Mouse (Mus musculus) CD4-positive, CD25-positive, alpha-beta regulatory T cell, adult 2 months (primary cell): ENCODE results near the gene Aplp1.
A peak's percentile ranks its signal among the peaks of the same experiment; 100 is the strongest.
"Not testable (repeated sequence)": the region's sequence is repeated elsewhere in the genome, so short reads cannot be mapped to it uniquely, and the experiment has no call there.

ENCODE experiments used
- DNase-seq: peaks from one replicate; pipeline ENCODE4 v3.0.0-alpha.2; 2012; ENCODE audit warnings: low read depth, low spot score

Aplp1 gene

DNA sequence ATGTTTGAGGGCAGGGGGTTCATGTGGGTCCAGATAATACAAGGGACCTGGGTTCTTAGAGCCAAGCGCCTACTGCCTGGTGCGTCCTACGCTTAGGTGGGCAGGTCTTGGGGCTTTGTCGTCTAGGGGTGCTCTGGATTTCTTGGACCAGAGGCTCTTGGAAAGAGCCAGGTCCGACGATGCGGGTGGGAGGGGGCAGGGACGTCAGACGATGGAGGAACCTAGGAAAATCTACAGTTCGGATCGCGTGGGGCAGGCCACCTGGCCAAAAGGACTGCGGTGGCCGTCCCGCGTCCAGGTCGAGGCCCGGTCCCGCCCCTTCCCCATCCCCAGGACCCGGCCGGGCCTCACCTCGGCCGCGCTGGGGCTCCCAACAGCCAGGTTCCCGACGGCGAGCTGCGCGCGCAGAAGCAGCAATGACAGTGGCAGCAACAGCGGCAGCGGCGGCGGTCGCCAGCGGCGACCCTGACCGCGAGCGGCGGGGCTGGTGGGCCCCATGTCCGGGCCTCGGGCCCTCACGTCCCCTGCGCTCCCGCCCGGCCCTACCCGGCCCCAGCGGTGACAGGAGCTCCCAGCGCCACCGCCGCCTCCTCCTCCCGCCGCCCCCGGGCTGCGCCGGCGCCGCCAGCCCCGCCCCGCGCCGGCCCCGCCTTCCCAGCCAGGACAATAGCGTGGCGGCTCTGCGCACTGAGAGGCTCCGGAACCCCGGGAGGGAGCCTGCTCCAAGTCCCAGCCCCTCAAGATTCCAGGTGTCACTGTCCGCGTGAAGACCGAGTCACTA is at the start of gene Aplp1:
Aplp1 (minus strand) TSS at position 565 of the 781 bp plus-strand sequence.
- peak; percentile 80 for DNase-seq

DNA sequence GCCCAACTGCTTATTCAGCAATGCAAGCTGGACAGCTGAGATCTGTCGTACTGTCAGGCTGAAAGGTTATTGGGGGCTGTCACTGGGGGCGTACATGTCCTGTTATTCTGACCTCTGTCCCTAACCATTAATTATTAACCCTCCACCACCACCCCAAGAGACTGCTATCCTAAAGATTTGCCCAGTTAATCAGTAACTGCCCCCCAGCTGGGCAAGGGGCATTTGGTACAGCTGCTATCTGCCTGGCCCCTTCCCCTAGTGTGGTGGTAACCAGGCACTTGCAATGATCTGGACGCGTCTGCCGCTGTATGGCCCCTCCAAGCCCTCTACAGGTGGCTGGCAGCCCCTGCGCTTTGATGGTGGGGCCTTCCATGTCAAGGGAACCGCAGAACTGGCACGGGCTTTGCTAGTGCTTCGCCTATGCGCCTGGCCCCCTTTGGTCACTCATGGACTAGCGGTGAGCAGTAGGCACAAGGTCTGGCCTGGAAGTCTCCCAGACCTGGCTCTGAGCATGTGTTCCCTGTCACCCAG is 48.1 kb upstream of the Aplp1 start, which contains the start of gene Prodh2:
Prodh2 (plus strand) TSS at position 222 of the 531 bp plus-strand sequence.
- DNase-seq = no peak

DNA sequence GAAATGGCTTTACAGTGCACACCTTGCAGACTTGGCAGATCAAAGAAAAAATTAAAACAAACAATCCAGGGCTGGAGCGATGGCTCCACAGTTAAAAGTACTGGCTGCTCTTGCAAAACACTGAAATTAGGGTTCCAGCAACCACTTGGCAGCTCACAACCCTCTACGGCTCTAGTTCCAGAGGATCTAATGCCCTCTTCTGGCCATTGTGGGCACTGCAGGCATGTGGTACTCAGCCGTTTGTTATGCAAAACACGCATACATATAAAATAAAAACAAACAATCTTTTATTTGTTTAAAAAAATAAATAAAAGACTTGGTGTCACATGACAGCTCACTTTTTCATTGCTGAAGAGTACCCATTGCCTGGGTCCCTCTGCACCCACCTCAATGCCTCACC is 47.4 kb upstream of the Aplp1 start:
- peak; percentile 86 for DNase-seq

DNA sequence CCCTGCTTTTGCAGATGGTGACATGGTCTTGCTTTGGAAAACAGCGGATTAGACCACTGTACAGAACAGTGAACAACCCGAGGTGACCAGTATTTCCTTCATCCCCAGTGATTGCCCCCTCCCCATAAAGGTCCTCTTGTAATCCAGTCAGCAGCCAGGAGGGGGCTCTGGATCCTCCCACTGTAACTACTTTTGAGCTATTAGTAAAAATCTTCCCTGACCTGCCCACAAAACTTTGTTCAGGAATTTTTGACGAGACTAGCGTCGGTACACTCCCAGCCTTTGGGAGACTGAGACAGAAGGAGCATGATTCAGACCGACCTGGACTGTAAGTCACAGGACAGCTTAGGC is 45.6 kb upstream of the Aplp1 start:
- DNase-seq = no peak

DNA sequence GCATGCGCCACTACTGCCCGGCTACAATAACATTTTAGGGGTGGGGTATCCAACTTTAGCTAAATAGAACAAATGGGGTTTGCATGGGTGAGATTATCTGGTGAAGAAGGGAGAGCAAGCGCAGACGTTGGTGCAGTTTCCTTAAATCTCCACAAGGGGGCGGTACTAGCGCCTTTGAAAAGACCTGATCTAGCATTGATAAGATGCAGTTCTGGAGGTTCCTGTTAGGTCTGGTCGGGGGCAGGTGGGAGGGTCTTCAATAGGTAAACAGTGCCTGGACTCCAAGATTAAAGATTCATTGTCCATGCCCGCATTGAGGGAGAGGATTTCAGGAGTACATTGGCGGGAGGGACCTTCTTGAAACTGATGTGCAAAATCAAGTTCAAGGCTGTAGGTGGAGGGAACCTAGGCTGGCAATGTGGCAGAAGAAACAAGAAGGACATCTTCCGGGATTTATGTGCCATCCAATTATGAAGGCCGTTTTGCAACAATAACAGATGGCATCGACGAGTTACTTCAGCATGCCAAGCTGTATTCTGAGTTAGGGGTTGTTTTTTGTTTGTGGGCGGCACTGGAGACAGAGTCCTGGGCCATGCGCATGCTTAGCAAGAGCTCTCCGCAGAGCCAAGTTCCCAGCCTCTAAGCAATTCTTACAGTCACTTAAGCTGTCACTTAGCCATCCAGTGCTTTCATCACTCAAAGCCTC is 45.1 kb upstream of the Aplp1 start:
- DNase-seq = peak; percentile 74

DNA sequence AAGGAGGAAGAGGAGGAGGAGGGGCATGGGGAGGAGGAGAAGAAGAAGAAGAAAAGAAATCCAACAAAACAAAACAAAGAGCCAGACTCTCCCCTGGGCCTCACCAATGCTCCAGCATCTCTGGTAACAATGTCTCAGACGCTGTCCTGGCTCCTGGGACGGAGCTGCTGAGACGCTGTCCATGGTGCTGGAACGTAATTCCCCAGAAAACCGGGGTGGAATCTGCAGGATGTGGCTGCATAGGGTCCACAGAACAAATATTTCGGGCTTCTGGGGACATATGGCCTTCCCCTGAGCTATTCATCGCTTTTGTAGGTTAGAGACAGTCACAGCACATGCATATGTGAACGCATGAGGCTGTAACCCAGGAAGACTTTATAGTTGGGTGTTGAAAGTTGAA is 38.9 kb upstream of the Aplp1 start:
- peak; percentile 33 for DNase-seq

DNA sequence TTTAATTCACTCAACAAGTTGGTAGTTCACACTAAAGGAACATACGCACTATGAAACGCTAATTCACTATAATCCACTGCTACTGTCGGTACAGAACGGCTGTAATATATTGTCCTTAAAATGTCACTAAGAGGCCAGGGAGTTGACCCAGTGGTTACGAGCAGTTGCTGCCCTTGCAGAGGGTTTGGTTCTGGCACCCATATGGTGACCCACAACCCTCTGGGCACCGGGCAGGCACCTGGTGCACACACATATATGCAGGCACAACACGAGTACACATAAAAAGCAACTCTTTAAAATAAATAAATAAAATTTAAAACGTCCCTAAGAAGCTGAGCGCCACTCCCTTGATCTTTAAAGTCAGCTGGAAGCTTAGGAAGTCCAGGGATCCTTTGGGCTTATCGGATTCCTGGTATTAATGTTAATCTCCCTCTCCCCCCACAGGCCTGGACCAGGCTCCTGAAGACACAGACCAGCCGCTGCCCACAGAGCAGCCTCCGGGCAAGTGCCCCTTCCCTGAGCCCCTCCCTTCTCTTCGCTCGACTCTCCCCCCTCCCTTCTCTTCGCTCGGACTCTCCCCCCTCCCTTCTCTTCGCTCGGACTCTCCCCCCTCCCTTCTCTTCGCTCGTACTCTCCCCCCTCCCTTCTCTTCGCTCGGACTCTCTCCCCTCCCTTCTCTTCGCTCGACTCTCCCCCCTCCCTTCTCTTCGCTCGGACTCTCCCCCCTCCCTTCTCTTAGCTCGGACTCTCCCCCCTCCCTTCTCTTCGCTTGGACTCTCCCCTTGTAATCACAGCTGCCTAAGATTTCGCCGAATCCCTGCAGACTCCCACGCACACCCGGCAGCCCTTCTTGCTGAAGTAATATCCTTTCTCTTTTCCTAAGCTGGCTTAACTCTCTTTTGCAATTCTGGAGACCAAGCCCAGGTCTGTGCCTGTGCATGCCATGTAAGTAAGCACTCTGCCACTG is 32.4 kb upstream of the Aplp1 start:
- DNase-seq = no peak

DNA sequence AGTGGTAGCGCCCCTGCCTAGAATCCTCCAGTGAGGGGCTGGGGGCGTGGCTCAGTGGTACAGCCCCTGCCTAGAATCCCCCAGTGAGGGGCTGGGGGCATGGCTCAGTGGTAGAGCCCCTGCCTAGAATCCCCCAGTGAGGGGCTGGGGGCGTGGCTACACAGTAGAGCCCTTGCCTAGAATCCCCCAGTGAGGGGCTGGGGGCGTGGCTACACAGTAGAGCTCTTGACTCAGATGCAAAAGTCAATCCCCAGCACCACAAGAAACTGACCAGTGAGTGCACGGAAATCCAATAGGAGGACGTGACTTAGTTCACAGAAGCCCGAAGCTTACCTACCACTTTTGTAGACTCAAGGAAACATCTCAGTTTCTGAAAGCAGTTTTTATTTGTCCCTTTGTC is 30.8 kb upstream of the Aplp1 start:
- DNase-seq = not testable (repeated sequence)

DNA sequence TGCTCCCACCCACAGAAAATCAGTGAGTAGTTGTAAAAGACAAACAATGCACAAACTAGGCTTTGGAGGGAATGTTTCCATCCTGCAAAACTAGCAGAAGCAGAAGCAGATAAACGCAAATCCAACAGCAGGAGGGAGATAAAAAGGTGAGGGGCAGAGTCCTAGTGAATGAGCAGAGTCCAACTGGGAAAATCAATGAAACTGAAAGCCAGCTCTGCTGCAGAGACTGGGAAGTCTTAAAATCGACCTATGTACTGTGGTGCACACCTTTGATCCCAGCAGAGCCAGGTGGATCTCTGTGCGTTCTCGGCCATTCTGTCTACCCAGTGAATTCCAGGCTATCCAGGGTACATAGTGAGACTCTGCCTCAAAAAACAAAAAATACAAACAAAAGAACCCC is 29.7 kb upstream of the Aplp1 start:
- DNase-seq = no peak

DNA sequence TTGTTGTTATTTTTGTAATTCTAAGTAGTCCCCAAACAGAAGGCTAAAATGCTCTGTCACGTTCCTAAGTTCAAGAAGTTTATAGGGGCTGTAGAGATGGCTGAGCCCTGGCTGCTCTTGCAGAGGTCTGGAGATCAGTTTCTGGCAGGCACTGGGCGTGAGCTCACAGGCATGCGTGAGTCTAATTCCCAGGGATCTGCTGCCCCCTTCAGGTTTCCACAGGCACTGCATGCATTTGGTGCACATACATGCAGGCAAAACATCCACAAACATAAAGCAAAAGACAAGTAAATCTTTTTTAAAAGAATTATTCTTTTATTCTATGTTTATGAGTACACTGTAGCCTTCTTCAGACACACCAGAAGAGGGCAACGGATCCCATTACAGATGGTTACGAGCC is 27.1 kb upstream of the Aplp1 start:
- peak; percentile 68 for DNase-seq

DNA sequence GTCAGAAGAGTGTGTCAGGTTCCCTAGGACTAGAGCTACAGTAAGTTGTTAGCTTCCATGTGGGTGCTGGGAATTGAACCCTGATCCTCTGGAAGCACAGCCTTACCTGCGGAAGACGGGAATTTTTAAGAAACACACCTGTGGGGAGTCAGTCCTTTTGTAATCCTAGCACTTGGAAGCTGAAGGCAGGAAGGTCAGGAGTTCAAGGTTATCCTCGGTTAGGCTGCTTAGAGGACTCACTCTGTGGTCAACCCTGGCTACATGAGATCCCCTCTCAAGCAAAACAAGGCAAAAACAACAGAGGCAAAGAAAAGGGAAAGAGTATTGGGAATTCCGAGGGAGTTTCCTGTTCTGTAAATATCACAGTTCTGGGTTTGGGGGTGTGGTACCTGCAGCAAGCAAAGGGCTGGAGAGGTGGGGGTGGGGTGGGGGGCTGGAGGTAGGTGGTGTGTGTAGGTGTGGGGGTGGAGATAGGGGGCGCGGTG is 19.5 kb upstream of the Aplp1 start:
- no peak for DNase-seq

DNA sequence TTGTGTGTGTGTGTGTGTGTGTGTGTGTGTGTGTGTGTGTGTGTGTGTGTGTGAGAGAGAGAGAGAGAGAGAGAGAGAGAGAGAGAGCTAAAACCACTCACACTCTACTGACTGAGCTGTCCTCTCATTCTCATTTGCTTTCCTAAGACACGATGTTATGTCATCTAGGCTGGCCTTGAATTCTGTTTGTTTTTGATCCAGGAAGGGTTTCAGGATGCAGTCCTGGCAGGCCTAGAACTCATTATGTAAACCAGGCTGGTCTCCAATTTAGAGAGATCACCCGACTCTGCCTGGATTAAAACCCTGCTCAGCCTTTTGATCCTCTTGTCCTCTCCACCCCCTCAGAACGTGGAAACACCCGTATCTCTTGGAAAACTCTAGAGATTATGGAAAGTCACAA is 18.7 kb upstream of the Aplp1 start:
- no peak for DNase-seq

DNA sequence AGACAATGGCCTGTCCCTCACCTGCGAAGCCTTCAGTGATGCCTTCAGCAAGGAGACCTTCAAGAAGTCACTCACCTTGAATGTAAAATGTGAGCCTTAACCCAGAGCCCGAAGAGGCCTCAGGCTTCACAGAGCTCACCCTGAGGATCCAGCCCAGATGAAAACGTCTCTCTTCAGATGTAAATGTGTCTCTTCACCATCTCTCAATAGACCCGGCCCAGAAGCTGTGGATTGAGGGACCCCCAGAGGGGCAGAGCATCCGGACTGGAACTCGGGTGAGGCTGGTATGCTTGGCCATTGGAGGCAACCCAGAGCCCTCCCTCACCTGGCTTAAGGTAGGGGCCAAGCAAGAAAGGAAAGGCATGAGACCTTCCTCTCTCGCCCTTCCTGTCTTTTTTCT is 18.2 kb upstream of the Aplp1 start:
- DNase-seq = no peak

DNA sequence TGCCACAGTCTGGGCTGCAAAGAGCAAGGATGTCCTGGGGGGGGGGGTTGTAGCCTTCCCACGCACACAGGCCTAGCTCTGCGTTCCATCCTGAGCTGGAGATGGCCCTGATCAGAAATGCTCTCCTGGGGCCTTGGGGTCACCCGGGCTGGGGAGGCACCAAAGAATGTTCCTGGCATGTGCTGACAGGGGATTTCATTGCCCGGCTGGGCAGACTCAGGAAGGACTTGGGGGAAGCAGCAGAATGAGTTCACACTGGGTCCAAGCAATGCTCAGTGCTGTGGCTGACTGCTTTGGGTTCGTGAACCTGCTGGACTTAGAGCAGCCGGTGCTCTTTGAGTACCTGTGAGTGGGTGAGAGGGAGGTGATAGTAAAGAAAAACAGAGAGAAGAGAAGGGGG is 14.1 kb upstream of the Aplp1 start:
- DNase-seq = no peak

DNA sequence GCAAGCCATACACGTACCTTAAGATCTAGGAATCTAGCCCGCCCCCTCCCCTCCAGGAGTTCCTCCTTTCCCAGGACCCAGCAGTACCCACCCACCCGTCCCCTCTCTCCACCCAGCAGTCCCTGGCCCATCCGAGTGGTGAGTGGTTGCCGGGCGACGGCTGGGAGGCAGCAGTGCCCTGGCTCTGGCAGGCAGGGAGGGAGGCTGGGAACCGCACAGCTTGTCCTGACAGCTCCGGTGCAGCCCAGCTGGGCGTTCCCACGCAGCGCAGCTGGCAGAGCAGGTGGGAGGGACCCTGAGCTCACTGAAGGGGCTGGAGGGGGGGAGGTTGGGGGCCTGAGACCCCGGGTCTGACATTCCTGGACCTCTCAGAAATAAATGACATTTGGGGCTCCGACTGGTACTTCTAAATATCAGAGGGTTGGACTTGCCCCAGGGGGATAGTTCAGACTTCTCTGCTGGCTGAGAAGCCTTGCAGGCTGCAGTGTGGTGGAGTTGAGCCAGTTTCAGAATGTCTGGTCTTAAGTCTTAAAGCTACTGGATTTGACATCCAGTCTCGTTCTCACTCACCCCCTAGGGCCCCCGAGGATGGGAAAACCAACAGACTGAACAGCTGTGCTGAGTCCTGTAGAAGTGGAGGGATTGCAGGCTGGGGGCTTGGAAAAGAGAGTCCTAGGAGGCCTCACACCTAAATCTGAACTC is 12.4 kb upstream of the Aplp1 start, which contains the start of the genes Kirrel2 and Nphs1:
Kirrel2 (minus strand) TSS at position 62 of the 702 bp plus-strand sequence.
Nphs1 (plus strand) TSS at position 687 of the 702 bp plus-strand sequence.
- no peak for DNase-seq

DNA sequence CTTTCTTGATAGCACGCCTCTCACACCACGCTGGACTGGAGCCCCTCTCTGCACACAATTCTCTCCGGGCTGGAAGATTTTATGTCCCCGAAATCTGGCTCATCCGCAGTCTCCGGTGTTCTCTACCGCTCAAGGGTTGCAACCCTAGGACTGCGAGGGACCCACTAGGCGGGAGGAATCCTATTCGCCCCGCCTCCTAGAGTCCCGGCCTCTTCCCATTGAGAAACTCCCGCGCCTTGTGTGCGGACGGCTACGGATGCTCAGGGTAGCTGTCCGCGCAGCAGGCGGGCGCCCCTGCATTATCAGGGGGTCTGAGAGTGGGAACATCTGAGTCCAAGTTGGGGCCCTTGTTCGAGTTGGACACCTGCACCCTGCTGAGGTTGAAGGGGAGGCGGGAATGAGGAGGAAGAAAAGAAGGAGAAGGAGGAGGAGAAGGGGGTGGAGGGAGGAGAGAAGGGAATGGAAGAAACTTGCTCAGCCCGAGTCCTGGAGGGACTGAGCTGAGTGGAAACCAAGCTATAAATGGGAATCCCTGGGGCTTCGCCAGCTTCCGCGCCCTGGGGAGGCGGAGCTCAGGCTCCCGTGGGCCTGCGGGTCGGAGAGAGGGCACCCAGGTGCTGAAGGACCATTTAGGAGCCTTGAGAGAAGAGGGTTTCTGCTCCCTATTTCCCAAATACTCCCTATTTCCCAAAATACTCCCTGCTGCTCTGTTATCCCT is 11.7 kb upstream of the Aplp1 start:
- no peak for DNase-seq

DNA sequence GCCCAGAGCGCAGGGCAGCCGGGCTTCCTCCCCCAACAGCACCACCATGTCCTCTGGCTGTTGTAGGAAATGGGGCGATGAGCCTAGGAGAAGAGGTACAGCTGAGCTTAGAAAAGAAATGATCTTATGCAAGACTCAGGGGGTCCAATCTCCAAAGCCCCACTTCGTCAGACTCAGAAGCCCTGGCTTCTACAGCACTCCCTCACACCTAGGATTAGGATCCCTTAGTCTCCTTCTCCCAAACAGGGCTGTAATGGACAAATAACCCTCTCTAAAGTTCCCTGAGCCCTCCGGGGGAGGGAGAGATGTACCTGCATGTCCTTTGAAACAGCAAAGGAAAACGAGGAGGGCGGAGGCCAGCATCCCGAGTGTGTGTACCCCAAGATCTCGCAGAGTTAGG is 11.2 kb upstream of the Aplp1 start:
- DNase-seq = no peak

DNA sequence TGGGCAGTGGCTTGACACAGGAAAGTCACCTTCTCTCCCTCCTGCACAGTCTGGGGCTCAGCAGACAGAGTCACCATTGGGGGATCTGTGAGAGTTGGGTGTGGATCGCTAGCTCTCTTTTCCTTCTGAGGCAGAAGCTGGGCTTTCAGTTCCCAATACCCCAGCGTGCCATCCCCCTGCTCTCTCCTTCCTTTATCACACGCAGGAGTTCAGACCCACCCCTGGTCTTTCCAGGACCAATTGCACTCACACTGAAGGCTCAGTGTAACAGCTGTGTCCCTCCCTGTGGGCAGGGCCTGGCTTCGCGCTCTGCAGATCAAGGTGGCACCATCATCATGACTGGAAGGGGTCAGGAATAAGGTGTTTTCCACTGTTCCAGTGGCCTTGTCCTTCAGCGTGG is 8.9 kb upstream of the Aplp1 start:
- no peak for DNase-seq

DNA sequence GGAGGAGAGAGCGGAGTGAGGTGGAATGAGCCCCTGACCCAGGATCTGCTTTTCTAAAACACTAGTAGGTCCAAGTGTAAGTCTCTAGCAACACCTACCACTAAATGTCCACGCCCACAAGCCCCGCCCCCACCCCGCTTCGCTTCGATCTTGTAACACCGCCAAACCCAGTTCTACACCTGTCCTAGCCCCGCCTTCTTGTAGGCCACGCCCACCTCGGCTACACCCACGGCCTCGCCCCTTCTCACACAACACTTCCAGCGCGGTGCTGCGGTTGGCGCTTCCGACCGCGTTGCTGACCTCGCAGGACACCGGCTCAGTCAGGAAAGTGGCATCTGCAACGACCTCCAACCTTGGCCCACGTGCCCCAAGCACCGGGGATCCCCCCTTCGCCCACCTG is 8.4 kb upstream of the Aplp1 start:
- DNase-seq = peak; percentile 82

DNA sequence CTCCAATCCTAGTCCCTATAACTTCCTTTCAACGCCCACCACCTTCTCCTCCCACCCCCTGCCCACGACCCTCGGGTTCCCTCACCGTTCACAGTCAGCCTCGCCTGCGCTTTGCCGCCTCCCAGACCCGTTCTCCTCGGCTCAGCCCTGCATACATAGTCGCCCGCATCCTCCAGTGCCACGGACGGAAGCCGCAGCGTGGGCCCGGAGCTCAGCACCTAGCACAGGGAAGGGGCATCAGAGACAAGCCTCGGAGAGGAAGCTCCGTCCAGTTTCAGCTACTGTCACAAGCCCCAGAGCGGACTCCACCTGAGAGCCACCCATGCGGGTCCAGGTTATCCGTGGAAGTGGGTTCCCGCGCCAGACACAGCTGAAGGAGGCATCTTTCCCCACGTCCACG is 8.0 kb upstream of the Aplp1 start:
- DNase-seq = peak; percentile 45
